Mouse (Mus musculus): ENCODE data around the gene Tbc1d1.

Tbc1d1 gene

GRCm38 (mm10) chr5:64393530-64393929, 237.4 kb downstream of the Tbc1d1 start:
- no peak for DNase-seq

- no peak for DNase-seq
These were observed 242.1 kb downstream of the Tbc1d1 start for GRCm38 (mm10) chr5:64398155-64398554.

- DNase-seq, result no peak
These were observed 244.6 kb downstream of the Tbc1d1 start for GRCm38 (mm10) chr5:64400742-64401141.
